Mouse (Mus musculus): ENCODE results near the gene Upk1a. TPM values are rescaled to one million over a fixed set of nuclear protein-coding genes. Genes with fewer than 3 reads are reported as not detected.

Gene Upk1a
- total RNA-seq (2023) = not detected

DNA sequence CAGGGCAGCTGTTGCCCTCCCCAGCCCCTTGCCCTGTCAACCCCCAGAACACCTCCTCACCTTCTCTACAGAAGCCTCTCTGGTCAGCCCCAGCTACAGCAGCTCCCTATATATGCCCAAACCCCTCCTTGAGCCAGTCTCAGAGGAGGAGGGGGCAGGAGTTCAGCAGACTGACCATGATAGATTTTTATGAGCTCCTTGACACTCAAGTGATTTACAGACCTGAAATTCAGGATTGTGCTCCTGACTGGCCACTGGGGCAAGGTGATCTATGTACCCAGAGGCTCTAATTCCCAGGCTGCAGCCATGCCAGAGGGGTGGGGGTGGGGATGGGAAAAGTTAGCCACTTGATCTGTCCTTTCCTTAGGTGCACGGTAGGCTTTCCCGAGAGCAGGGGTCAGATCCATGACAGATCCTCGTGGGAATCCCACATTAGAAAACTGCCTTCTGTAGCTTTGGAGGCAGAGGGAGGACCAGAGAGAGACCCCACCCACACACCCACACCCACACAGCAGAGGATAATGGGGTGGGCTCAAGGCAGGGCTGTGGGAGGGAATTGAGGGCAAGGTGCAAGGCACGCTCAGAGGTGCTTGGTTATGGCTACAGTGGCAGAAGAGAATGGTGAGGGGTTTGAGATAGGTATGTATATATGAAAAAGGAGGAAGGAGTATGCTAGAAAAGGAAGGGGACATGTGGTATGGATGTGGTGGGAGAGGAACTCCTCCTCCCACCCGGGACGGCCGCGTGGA lies at the start of gene Upk1a:
Upk1a (minus strand) TSS at position 194 of the 749 bp plus-strand sequence.

DNA sequence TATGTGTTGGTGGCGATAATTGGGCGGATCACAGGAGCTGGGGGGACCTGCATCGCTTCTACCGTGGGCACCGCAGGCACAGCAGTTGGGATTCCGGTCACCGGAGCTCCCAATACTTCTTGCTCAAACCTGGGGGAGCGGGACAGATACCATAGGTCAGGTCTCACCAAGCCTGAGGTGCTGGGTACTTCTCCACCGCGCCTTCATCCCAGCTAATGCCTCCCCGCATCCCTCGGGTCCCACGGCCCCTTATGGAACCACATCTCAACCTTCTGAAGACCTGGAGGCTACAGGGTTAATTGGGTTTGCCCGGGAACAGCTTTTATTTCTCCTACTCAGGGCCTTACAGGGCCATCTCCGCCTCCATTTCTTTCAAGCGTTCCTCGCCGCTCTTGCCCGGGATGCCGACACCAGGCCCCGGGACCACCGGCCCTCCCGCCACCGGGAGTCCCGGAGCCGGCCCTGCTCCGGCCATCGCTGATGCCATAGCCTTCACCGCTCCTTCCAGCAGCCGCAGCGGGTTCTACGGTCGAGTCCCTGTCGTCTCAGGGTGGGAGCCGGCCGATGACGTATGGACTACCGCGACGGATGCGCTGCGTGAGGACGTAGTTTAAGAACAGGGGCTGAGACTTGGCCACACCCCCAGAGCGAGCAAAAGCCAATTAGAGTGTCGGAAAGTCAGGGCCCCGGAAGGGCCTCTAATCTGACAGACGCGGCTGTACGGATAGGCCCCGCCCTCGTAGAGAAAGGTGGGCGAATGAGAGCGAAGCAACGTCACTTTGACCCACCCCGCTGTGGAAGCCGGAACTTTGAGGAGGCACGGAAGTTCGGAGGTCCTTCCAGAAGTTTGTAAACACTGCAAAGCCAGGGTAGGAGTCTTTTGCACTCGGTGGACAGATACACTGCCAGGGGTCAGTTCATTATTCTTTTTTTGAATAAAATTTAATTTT lies 37.2 kb upstream of the Upk1a start, which contains the start of gene Rbm42:
Rbm42 (minus strand) TSS at position 727 of the 950 bp plus-strand sequence.

DNA sequence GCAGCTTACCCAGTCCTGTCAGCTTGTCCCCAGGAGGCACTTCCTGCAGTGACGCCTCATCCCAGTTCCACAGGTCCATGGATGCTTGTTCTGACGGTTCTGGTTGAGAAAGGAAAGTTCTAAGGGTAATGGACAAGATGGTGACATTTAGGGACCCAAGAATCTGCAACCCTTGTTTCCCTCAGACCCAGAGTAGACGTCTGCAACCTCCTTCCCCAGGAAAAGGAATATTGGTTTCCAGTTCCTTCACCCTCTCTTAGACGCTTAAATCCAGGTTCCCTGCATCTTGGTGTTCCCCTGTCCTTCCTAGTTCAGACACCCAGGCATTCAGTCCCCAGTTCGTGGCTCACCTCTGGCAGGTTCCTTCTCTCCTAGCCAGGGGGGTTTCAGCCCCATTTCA lies 23.1 kb upstream of the Upk1a start, which contains the start of gene Etv2:
Etv2 (minus strand) TSS at position 101 of the 400 bp plus-strand sequence.

DNA sequence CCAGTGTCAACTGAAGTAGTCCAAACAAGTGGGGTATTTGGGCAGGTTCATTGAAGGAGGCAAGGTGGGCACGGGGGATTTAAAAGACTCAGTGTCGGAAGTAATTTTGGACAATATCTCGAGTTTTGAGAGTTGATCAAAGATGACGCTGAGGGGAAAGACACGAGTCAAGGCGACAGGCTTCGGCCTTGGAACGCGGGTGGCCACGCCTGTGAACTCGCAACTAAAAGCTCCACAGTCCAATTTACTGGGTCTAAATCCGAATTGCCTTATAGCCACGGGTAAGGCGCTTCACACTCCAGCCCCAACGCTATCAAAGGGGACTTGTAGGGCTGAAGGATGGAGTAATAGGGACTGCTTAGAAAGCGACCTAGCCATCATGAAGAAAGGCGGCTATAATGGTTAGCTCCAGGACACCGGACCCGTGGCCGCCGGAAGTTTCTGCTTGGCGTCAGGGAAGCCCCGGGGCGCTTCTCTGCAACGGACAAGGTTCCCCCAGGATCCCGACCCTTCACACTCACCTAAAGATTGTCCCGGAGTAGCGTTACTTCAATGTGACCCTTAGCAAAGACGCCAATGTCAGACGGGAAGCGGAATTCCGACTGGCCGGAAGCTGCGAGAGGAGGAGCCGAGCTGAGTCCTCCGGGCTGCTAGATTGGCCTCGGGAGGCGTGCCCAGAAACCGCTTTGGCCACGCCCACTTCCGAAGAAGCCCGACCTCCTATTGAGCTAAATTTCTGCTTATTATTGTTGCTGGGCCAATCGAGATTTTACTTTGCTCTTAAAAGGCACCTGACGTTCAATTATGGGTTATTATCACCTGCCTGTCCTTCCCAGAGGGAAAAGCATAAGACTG lies 13.1 kb upstream of the Upk1a start, which contains the start of gene Cox6b1:
Cox6b1 (minus strand) TSS at position 622 of the 855 bp plus-strand sequence.

DNA sequence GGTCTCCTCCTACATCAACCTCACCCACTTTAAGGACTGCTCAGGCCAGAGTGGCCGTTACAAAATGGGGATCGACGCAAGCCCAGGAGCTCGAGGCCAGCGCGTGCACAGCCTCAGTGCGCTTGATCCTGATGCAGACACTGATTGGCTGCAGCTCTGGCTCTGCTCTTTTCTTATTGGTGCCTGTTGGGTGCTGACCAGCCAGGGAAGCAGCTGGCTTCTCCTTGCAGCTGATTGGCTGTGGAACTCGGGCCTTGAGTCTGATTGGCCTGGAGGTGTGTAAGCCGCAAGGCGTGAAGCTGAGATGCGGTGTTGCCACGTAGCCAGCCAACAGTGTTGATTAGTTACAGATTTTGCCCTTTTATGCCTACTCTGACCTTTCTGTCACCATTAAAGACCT lies 13.9 kb downstream of the Upk1a start, which contains the start of gene Zbtb32:
Zbtb32 (minus strand) TSS at position 124 of the 400 bp plus-strand sequence.

DNA sequence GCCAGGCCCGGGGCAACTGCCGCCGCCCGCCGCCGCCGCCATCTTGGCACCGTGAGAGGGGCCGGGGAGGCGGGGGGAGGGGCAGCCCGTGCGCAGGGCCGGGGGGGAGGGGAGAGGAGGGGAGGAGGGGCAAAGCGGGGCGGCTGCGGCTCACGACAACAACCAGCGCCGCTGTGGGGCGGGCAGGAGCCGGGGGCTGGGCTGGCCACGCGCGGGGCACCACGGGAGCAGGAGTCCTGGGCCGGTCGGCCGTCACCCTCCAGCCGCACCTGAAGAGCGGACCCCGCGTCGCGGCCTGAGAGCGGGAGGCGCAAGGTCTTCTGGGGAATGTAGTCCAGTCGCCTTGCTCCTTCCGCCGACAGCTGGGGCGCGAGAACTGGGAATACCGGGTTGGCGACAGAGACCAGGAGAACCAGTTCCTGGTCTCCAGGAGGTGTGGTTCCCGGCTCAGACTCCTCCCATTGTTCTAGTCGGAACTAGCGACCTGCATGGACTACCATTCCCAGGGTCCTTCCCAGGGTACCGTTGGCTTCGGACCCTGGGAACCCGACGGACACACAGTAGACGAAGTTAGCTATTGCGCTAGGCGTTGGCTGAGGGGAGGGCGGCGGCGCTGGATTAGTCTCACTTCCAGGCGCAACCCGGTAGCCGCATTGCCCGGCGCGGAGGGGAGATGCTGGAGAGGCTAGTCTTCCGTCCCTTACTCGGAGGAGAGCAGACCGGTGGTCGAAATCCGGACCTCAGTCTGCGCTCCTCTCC lies 23.8 kb downstream of the Upk1a start, which contains the start of gene Kmt2b:
Kmt2b (minus strand) TSS at position 51 of the 759 bp plus-strand sequence.

DNA sequence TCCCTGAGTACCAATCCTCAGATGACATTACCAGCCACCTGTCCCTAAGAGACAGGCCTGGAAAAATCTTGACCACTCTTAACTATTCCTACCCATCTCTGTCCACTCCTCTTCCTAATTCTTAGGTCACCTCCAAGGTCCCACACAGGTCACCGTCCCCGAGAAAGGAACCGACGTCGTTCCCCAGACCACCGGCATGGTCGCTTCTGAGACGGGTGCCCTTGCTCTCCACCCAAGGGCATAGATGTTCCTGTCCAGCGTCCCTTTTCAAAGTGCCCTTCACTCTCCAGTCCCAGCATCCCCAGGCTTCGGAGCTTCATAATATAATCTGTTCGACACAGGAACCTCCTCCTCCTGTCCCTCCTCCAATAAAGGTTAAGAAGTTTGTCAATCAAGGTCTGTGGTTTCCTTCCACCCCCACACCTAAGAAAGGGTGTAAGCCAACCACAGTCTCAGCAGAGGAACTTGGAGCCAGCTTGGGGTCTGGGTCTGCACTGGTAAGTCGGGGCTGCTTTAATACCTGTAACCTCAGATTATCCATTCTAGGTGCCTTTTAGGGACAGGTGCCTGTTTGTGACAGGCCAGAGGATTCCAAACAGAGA lies 47.6 kb downstream of the Upk1a start, which contains the start of gene Igflr1:
Igflr1 (plus strand) TSS at position 458 of the 602 bp plus-strand sequence.

DNA sequence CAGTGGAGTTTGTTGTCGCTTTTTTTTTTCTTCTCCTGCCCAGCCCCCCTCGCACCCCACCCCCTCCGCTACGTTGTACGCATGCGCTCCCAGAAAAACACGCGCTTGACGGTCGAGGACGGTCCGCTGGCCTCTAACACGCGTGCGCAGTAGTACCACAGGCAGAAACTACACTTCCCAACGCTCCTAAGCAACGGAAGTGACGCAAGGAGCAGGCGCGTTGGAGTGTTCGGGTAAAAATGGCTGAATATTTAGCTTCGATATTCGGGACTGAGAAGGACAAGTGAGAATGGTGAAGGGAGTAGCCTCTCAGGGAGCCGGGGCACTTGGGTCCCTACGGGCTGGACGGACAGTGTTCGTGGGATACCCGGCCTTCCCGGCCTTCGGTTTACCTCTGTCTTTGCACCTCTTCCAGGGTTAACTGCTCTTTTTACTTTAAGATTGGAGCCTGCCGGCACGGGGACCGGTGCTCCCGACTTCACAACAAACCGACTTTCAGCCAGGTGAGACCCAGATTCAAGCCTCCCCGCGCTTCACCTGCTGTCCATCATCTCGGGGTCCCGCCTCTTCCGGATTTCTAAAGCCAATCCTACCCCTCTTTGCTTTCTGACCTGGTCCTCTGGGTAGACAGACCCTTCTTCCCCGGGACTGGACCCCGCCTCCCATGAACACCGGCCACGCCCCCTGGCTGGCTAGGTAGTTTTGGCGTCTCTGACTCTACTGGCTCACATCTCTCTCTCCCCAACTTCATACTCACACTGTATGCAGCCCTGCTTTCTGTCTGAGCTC lies 49.3 kb downstream of the Upk1a start, which contains the start of the genes U2af1l4, Gm49396 and Psenen:
U2af1l4 (plus strand) TSS at position 185 of the 789 bp plus-strand sequence.
Gm49396 (plus strand) TSS at position 228 of the 789 bp plus-strand sequence.
Psenen (minus strand) TSS at position 511 of the 789 bp plus-strand sequence.

DNA sequence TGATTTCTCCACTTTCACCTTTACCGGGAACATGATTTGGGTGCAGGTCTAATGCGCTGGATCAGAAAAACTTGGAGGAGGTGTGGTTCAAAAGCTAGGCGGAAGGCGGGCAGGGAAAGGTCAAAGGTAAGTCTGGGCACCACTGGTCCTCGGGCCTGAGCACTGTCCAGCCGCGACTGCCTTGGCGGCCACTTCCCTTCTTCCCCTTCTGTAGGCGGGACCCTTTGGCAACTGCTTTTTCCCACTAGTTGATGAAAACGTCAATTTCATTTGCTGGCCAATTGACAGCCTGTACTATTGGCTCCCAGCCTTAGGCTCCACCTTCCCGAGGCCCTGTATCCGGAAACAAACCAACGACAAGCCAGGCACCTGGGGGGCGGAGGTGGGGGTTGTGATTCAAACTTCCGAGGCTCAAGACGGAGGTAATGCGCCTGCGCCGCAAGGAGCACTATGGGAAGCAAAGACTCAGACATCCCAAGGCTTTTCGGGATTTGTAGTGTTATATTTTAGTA lies 53.1 kb downstream of the Upk1a start, which contains the start of gene Lin37:
Lin37 (minus strand) TSS at position 396 of the 512 bp plus-strand sequence.

Other genes starting within 250 kb of the Upk1a start
- gene Tyrobp, start 199.1 kb downstream of the Upk1a start, total RNA-seq (2023) = 30.8 TPM
- gene Hcst, start 193.0 kb downstream of the Upk1a start, total RNA-seq (2023) = 153 TPM
- gene Nfkbid, start 191.1 kb downstream of the Upk1a start, total RNA-seq (2023) = 83.8 TPM
- gene Aplp1, start 167.3 kb downstream of the Upk1a start, total RNA-seq (2023) = 1.3 TPM
- gene Kirrel2, start 155.2 kb downstream of the Upk1a start, total RNA-seq (2023) = not detected
- gene Nphs1, start 154.5 kb downstream of the Upk1a start, total RNA-seq (2023) = 0.29 TPM
- not detected for gene Prodh2, start 119.2 kb downstream of the Upk1a start, total RNA-seq (2023)
- 5.4 TPM for gene Arhgap33, start 77.8 kb downstream of the Upk1a start, total RNA-seq (2023)
- gene Hspb6, start 60.7 kb downstream of the Upk1a start, total RNA-seq (2023) = 1.5 TPM
- 8.9 TPM for gene Proser3, start 60.5 kb downstream of the Upk1a start, total RNA-seq (2023)
- 34.1 TPM for gene Lin37, start 53.0 kb downstream of the Upk1a start, total RNA-seq (2023)
- 62.4 TPM for gene U2af1l4, start 49.5 kb downstream of the Upk1a start, total RNA-seq (2023)
- gene Gm49396, start 49.5 kb downstream of the Upk1a start, total RNA-seq (2023) = 24.2 TPM
- gene Psenen, start 49.2 kb downstream of the Upk1a start, total RNA-seq (2023) = 122 TPM
- 36.2 TPM for gene Igflr1, start 47.4 kb downstream of the Upk1a start, total RNA-seq (2023)
- 101 TPM for gene Kmt2b, start 24.1 kb downstream of the Upk1a start, total RNA-seq (2023)
- not detected for gene Zbtb32, start 13.9 kb downstream of the Upk1a start, total RNA-seq (2023)
- gene Cox6b1, start 13.3 kb upstream of the Upk1a start, total RNA-seq (2023) = 159 TPM
- not detected for gene Etv2, start 23.0 kb upstream of the Upk1a start, total RNA-seq (2023)
- gene Rbm42, start 37.5 kb upstream of the Upk1a start, total RNA-seq (2023) = 95.6 TPM
- 33.8 TPM for gene Haus5, start 52.1 kb upstream of the Upk1a start, total RNA-seq (2023)
- not detected for gene Pmis2, start 58.8 kb upstream of the Upk1a start, total RNA-seq (2023)
- not detected for gene 2200002J24Rik, start 86.1 kb upstream of the Upk1a start, total RNA-seq (2023)
- not detected for gene Atp4a, start 99.4 kb upstream of the Upk1a start, total RNA-seq (2023)
- gene Tmem147, start 116.7 kb upstream of the Upk1a start, total RNA-seq (2023) = 29.7 TPM
- gene Gapdhs, start 130.8 kb upstream of the Upk1a start, total RNA-seq (2023) = not detected
- 6.8 TPM for gene Sbsn, start 138.6 kb upstream of the Upk1a start, total RNA-seq (2023)
- not detected for gene Dmkn, start 150.9 kb upstream of the Upk1a start, total RNA-seq (2023)
- not detected for gene Krtdap, start 175.0 kb upstream of the Upk1a start, total RNA-seq (2023)
- 1.1 TPM for gene Ffar2, start 210.9 kb upstream of the Upk1a start, total RNA-seq (2023)
- gene Ffar3, start 243.3 kb upstream of the Upk1a start, total RNA-seq (2023) = not detected
- gene Ffar1, start 248.7 kb upstream of the Upk1a start, total RNA-seq (2023) = 1.3 TPM